In the genomic region with DNA sequence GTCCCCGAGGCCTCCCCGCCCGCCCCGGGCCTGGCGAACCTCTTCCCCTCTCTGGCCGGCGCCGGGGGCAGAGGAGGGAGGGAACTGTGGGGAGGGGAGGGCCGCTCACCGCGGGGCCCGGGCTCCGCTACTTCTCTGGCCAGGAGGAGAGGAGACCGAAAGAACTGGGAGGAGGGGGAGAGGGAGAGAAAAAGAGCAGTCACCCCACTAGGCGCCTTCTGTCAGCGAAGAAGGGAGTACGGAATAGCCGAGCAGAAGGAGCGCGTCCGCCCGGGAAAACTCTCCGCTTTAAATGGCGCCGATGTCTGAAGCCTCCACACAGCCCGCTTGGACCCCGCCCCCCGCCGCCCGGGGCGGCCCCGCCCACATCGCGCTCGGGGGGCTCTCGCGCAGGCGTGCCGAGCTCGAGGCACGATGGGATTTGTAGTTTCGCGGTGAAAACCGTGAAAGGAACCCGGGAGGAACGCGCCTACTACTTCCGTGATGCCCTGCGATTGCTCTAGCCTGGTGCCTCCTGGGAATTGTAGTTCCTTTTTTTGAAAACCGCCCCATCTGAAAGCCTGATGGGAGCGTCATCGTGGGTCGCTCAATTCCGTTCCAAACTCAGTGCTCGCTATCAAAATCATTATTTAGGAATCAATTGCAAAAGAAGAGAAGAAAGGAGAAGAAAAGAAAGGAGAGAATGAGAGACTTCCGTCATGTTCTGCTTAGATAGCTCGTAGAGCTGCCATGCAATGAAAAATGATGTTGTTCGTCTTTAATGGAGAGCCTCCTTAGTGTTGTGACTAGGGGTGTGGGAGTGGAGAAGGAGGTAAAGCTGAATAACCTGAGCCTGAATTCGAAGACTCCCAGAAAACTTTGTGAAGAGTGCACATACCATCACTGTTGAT, we compare ENCODE assay signal across 8 mouse cellular contexts. TPM values are rescaled to one million over a fixed set of nuclear protein-coding genes. Genes with fewer than 3 reads are reported as not detected.
DNase-seq lines count a peak whose midpoint lies in the region; ATAC-seq lines count a peak whose summit lies in the region.

Wnk1 (minus strand) TSS at position 307 of the 890 bp plus-strand sequence.

- peak within 1 kb of the TSS; percentile 94 for H3K4me2 ChIP-seq in intestine, embryonic 14.5 days (ENCODE audit: low read length)

- peak; percentile 96 to 97 for DNase-seq in adrenal gland, adult 18-20 months (ENCODE audit: low spot score in 2 of 2)
- DNase-seq in embryo, embryonic 11 days, result peak; percentile 99
- peak; percentile 98 for DNase-seq in gastrocnemius, postnatal 25 days
- DNase-seq in intestine, embryonic 14.5 days (ENCODE audit: low spot score), result peak; percentile 97
- DNase-seq in left cerebral cortex, postnatal 14 days (ENCODE audit: low spot score in 2 of 2), result peak; percentile 98
- DNase-seq in mesoderm, embryonic 11.5 days (ENCODE audit: low read depth, low spot score), result peak; percentile 99
- peak; percentile 96 to 97 for DNase-seq in right cerebral cortex, postnatal 36 days (ENCODE audit: low spot score in 2 of 2)
- DNase-seq in yolk sac, embryonic 10.5 days (ENCODE audit: low spot score), result peak; percentile 98

- peak within 1 kb of the TSS; percentile 87 for H3K4me3 ChIP-seq in intestine, embryonic 14.5 days (ENCODE audit: low read depth, low read length)

- peak within 1 kb of the TSS; percentile 80 for H3K9ac ChIP-seq in intestine, embryonic 14.5 days (ENCODE audit: low read length)

- peak within 1 kb of the TSS; percentile 96 for H3K27ac ChIP-seq in intestine, embryonic 14.5 days (ENCODE audit: low read depth)

- H3K4me1 ChIP-seq in intestine, embryonic 14.5 days (replicated peaks; ENCODE audit: control insufficient read depth, insufficient read depth, low read length), result peaks cover 4% of the 10 kb centered on the region; the same call in 1 of the 2 replicates

- ATAC-seq in intestine, embryonic 14.5 days (replicated peaks; ENCODE audit: low FRiP score, low TSS enrichment, low read depth), result peak; percentile 92

- WGBS in intestine, embryonic 14.5 days, result under 1% methylated on average over 56 of the region's 59 CpGs

- no peaks in the 10 kb centered on the region for H3K27me3 ChIP-seq in intestine, embryonic 14.5 days (replicated peaks; ENCODE audit: control insufficient read depth, insufficient read depth, low read length)

- peaks cover 5% of the 10 kb centered on the region for H3K36me3 ChIP-seq in intestine, embryonic 14.5 days (ENCODE audit: control insufficient read depth, insufficient read depth, low read length)

- intact Hi-C loops in left cerebral cortex, postnatal 14 days (cut with DNase I), result loop anchor here (2.0 to 5.0 kb wide), 3 partner anchors 74 to 551 kb away; no protein-coding TSS in a partner anchor

- no peaks in the 10 kb centered on the region for H3K9me3 ChIP-seq in intestine, embryonic 14.5 days (ENCODE audit: control insufficient read depth, low read length)

RNA-seq across cellular contexts. Expression of gene Wnk1, which starts in this region (rescaled TPM):
- total RNA-seq in adrenal gland, adult 18-20 months (2021), result 100 to 1,000 TPM; 164 to 170 TPM
- 100 to 1,000 TPM; 263 to 303 TPM for total RNA-seq in gastrocnemius, postnatal 25 days (2021)
- polyA plus RNA-seq in intestine, embryonic 14.5 days (2014; fragmentation: Nextera tagmentation; extraction: Ambion mirVana), result 59.9 and 66.3 TPM in 2 replicates
- total RNA-seq in left cerebral cortex, postnatal 14 days (2021), result 100 to 1,000 TPM; 145 to 157 TPM

Comparison
In these comparisons a context has a peak if more than half of its experiments do, and no peak if none do; other contexts are left out.
1. Peak in every context shown above with its lines: DNase-seq, ATAC-seq, H3K4me3 ChIP-seq and H3K27ac ChIP-seq.